Mouse (Mus musculus) neural tube, embryonic 11.5 days (tissue): ENCODE results near the gene Narf. TPM values are rescaled to one million over a fixed set of nuclear protein-coding genes. Genes with fewer than 3 reads are reported as not detected.

Experiments used
- ATAC-seq: fragments of 200-750 bp; cut with Nextera tagmentation; 2 replicates; pipeline ENCODE4 v1.8.0; 2017; ENCODE audit warnings: moderate number of reproducible peaks, mild to moderate bottlenecking, moderate TSS enrichment, moderate library complexity; ENCODE audit not compliant: insufficient read depth, low FRiP score, low TSS enrichment
- DNase-seq: peaks from one replicate; pipeline ENCODE4 v3.0.0-alpha.2; 2015; ENCODE audit warnings: low spot score
- H3K27ac ChIP-seq: fragments of 300-500 bp; sonication (generic); 2 replicates; pipeline ENCODE4 v1.5.1; 2014; ENCODE audit warnings: low read depth, mild to moderate bottlenecking, low read length
- H3K27me3 ChIP-seq: fragments of 300-500 bp; sonication (generic); 2 replicates; pipeline ENCODE4 v1.6.1; 2014; ENCODE audit warnings: mild to moderate bottlenecking, low read length, mixed read lengths; ENCODE audit not compliant: control insufficient read depth, insufficient read depth
- H3K36me3 ChIP-seq: fragments of 300-500 bp; sonication (generic); 2 replicates; pipeline ENCODE4 v1.6.1; 2014; ENCODE audit warnings: mild to moderate bottlenecking, low read length, moderate library complexity, mixed read lengths; ENCODE audit not compliant: control insufficient read depth, insufficient read depth
- H3K4me1 ChIP-seq: fragments of 300-500 bp; sonication (generic); 2 replicates; pipeline ENCODE4 v1.6.1; 2014; ENCODE audit warnings: low read length, mixed read lengths; ENCODE audit not compliant: control insufficient read depth, insufficient read depth
- H3K4me2 ChIP-seq: fragments of 300-500 bp; sonication (generic); 2 replicates; pipeline ENCODE4 v1.6.1; 2014; ENCODE audit warnings: low read depth, mild to moderate bottlenecking, moderate library complexity
- H3K4me3 ChIP-seq: fragments of 300-500 bp; sonication (generic); 2 replicates; pipeline ENCODE4 v1.5.1; 2014; ENCODE audit warnings: low read depth, low read length
- H3K9ac ChIP-seq: fragments of 300-500 bp; sonication (generic); 2 replicates; pipeline ENCODE4 v1.6.1; 2014; ENCODE audit warnings: mild to moderate bottlenecking, low read length
- H3K9me3 ChIP-seq: fragments of 300-500 bp; sonication (generic); 2 replicates; pipeline ENCODE4 v1.6.1; 2016; ENCODE audit warnings: low read length; ENCODE audit not compliant: control insufficient read depth
- WGBS: fragments of 180-500 bp; shearing (Covaris S2); extraction: QIAGEN DNeasy Blood & Tissue Kit; methylation state at CpG from one replicate; pipeline ENCODE4 v1.1.7; 2014; 5-methylcytosine and 5-hydroxymethylcytosine counted together
- polyA plus RNA-seq: library from polyadenylated mRNA; unstranded; fragments of >200 nt; fragmentation: Nextera tagmentation; extraction: Ambion mirVana; gene quantifications from 2 replicates; pipeline ENCODE4 v1.2.1, GENCODE M21; 2014

The Narf gene
- polyA plus RNA-seq, 1 experiment from 2014 or later = 87.0 TPM

DNA sequence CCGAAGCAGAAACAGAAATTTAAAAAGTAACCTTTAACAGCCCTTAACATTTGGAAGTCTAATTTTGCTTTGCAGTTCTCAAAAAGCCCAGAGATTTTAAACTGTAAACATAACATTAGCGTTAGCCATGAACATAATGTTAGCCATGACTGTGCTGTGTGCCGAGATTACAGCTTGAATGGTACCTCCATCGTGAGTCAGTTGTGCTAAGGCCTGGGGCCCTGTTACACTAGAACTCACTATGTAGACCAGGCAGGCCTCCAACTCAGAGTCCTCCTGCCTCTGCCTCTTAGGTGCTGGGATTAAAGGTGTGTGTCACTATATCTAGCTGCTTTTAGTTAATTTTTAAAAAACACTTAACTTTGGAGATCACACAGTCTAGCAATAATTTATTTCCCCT is 5.9 kb upstream of the Narf start:
- 80% methylated on average over 4 of the region's 4 CpGs for WGBS
- Histone ChIP-seq H3K36me3 (no peaks in the 10 kb centered on the region), H3K4me2 (no peak overlapping the region), H3K9me3 (no peaks in the 10 kb centered on the region), H3K27ac (no peak overlapping the region), H3K4me1 (peaks cover 16% of the 10 kb centered on the region), H3K9ac (no peak overlapping the region), H3K27me3 (no peaks in the 10 kb centered on the region), H3K4me3 (no peak overlapping the region)
- DNase-seq (no peak), ATAC-seq (no peak)

DNA sequence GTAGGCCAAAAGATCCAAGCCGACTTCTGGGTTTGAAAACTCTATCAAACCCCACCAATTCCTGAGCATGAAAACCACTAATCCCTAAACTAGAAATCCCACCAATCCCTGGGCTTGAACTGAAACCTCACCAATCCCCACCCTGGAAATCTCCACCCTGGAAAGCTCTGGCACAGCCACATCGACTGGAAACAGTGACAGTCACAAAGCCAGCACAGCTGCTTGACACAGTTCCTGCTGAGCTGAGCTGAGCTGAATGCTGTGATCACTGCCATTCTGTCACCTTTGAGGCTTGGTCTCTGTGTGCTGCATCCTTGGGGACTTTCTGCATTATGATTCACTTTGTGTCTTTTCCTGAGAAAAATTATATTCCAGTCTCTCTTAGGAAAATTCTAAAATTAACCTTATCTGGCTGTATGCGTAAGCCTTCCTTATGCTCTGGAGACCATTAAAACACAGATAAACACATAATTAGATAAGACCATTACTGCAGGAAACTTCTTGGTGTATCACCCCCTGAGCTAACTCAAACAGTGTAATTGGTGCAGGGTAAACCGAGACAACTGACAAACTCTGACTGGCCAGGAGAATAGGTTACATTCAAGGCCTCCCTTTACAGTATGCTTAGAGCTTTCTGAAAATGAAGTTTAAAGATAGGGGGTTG is 5.3 kb upstream of the Narf start:
- Histone ChIP-seq H3K4me2 (no peak overlapping the region), H3K4me1 (peaks cover 18% of the 10 kb centered on the region), H3K4me3 (no peak overlapping the region), H3K9me3 (no peaks in the 10 kb centered on the region), H3K27ac (no peak overlapping the region), H3K36me3 (no peaks in the 10 kb centered on the region), H3K27me3 (no peaks in the 10 kb centered on the region), H3K9ac (no peak overlapping the region)
- DNase-seq = no peak
- WGBS = 63% methylated on average over 4 of the region's 4 CpGs
- no peak for ATAC-seq

DNA sequence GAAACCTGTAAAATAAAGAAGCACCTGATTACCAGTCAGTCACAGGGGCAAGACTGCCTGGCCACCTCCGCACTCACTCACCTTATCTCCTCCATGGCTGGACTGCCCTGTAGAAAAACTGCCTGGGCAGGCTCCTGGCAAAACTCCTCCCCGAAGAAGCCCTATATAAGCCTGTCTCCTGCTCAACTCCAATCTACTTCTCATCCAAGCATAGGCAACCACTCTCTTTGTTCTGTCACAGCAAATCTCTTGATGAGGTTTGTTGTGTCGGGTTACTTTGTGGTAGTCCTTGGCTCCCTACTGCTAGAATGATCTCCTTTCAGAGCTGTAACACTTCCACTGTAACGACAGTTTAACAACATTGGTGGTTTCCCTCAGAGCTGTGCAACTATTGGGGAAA is 4.3 kb upstream of the Narf start:
- no peak for DNase-seq
- H3K27ac ChIP-seq = no peak overlapping the region
- no peaks in the 10 kb centered on the region for H3K36me3 ChIP-seq
- no peak overlapping the region for H3K9ac ChIP-seq
- H3K9me3 ChIP-seq = no peaks in the 10 kb centered on the region
- WGBS = 29% methylated on average over 4 of the region's 4 CpGs
- peaks cover 16% of the 10 kb centered on the region for H3K4me1 ChIP-seq
- H3K4me2 ChIP-seq = no peak overlapping the region
- ATAC-seq = no peak
- no peaks in the 10 kb centered on the region for H3K27me3 ChIP-seq
- no peak overlapping the region for H3K4me3 ChIP-seq

DNA sequence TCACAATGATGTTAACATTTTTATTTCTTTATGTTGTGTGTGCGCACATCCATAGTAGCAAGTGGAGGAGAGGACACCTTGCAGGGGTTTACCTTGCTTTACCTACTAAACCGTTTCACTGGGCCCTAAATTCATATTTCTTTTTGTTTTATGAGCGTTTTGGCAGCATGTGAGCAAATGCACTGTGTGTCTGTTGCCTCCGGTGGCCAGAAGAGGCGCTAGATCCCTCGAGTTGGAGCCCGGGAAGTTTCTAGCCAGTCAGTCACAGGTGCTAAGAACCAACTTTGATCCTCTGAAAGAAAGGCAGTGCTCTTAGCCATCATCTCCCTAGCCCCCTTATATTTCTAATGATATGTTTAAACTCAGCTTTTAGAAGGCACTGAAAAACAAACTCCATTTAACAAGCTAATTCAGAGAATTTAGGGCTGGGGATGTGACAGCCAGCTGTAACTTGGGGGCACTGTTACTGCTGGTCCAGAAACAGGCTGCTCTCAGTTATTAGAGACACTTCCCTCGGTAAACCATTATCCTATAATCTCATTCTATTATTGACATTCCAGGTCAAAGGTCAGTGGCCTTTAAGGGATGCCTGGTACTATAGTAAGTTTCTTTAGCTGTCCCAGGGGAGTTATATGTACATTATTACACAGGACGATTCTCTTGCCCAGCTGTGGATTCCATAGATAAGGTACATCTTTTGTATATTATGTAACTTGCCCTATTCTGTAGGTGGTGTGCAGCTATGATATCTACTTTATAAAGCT is 1.4 kb upstream of the Narf start:
- ATAC-seq (no peak), DNase-seq (peak; percentile 53)
- Histone ChIP-seq H3K27ac (peak overlapping the region; percentile 97), H3K4me2 (peak overlapping the region; percentile 29; the same call in 1 of the 2 replicates), H3K4me1 (peaks cover 16% of the 10 kb centered on the region), H3K27me3 (no peaks in the 10 kb centered on the region), H3K36me3 (peaks cover 2% of the 10 kb centered on the region), H3K9ac (no peak overlapping the region), H3K4me3 (peak overlapping the region; percentile 76; the same call in 1 of the 2 replicates), H3K9me3 (no peaks in the 10 kb centered on the region)
- 26% methylated on average over 9 of the region's 9 CpGs for WGBS

DNA sequence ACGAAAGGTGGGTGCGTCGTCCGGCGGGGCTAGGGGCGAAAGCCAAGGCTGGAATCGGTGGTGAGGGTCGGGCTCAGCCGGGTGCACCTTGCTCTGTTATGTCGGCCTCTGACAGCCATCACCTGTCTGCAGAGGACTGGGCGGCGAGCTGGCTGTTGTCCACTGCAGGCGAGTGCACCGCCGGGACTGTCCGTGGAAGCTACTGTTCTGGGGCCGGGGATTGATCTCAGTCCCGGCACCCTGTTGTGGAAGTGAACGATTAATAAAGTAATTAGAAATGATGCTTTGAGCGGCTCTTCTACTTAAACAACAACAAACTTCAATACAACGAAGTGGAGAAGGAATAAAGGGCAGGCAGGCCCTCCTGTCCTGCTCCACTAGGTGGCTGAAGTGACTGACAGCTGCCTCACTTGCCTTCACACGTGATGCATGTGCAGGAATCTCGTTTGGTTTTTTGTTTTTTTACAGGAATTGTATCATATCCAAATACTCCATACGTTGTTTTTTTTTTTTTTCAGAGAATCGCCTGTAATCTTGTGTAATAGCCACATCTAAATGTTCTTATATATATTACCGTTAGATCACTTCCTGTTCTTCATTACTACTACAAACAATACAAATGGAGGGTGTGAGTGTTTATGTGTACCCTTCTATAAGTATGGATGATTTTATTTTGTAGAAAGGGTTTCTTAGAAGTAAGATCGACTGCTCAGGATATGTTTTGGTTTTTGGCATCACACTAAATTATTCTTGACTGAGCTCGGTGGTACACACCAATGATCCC is 484 bp downstream of the Narf start:
- ATAC-seq (no peak; the same call in 1 of the 2 replicates), DNase-seq (no peak)
- H3K27ac ChIP-seq = peak overlapping the region; percentile 91
- H3K4me3 ChIP-seq = peak overlapping the region; percentile 76
- WGBS = 6% methylated on average over 28 of the region's 28 CpGs
- no peaks in the 10 kb centered on the region for H3K27me3 ChIP-seq
- H3K9ac ChIP-seq = peak overlapping the region; percentile 83
- peaks cover 2% of the 10 kb centered on the region for H3K36me3 ChIP-seq
- peak overlapping the region; percentile 61 for H3K4me2 ChIP-seq
- H3K9me3 ChIP-seq = no peaks in the 10 kb centered on the region
- H3K4me1 ChIP-seq = peaks cover 16% of the 10 kb centered on the region

DNA sequence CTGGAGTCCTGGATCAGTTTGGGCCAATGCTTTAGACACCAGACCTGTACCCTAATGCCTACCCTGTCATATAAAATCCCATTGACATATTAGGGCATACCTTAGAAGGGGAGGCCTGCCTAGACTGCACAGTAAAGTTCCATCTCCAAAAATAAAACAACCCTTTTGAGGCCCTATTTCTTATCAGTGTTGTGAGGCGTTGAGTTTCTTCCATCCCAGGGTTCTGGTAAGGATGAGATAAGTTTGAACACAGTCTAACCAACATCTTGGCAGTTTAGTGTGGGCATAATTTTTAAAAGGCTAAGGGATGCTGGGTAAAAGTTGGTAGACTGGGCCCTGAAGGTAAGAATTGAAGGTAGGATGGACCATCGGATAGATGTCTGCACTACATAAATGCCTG is 2.6 kb downstream of the Narf start:
- H3K9ac ChIP-seq = no peak overlapping the region
- no peak overlapping the region for H3K27ac ChIP-seq
- H3K4me2 ChIP-seq = no peak overlapping the region
- no peak for ATAC-seq
- no peaks in the 10 kb centered on the region for H3K27me3 ChIP-seq
- DNase-seq = no peak
- WGBS = 95% methylated on average over 2 of the region's 2 CpGs
- no peak overlapping the region for H3K4me3 ChIP-seq
- H3K36me3 ChIP-seq = peaks cover 2% of the 10 kb centered on the region
- H3K9me3 ChIP-seq = no peaks in the 10 kb centered on the region
- H3K4me1 ChIP-seq = peaks cover 16% of the 10 kb centered on the region

DNA sequence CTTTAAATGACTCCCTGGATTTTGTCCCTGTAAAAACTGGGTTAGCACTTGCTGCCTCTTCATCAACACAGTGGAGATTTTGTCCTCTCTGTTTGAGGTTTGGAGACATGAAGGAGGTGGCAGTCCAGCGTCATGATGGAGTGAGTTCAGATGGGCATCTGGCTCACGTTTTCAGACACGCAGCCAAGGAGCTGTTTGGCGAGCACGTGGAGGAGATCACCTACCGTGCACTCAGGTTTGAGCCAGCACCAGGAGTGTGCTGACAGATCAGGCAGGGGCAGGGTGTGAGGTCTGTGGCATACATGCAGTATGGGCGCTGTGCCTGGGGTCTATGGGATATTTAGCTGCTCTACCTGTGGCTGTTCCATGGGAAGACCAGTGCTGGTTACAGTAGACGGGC is 13.1 kb downstream of the Narf start:
- Histone ChIP-seq H3K9me3 (no peaks in the 10 kb centered on the region), H3K36me3 (peaks cover 48% of the 10 kb centered on the region), H3K4me2 (no peak overlapping the region), H3K27ac (no peak overlapping the region), H3K9ac (no peak overlapping the region), H3K4me1 (no peaks in the 10 kb centered on the region), H3K27me3 (no peaks in the 10 kb centered on the region), H3K4me3 (no peak overlapping the region)
- DNase-seq (no peak), ATAC-seq (no peak)
- 96% methylated on average over 8 of the region's 8 CpGs for WGBS

DNA sequence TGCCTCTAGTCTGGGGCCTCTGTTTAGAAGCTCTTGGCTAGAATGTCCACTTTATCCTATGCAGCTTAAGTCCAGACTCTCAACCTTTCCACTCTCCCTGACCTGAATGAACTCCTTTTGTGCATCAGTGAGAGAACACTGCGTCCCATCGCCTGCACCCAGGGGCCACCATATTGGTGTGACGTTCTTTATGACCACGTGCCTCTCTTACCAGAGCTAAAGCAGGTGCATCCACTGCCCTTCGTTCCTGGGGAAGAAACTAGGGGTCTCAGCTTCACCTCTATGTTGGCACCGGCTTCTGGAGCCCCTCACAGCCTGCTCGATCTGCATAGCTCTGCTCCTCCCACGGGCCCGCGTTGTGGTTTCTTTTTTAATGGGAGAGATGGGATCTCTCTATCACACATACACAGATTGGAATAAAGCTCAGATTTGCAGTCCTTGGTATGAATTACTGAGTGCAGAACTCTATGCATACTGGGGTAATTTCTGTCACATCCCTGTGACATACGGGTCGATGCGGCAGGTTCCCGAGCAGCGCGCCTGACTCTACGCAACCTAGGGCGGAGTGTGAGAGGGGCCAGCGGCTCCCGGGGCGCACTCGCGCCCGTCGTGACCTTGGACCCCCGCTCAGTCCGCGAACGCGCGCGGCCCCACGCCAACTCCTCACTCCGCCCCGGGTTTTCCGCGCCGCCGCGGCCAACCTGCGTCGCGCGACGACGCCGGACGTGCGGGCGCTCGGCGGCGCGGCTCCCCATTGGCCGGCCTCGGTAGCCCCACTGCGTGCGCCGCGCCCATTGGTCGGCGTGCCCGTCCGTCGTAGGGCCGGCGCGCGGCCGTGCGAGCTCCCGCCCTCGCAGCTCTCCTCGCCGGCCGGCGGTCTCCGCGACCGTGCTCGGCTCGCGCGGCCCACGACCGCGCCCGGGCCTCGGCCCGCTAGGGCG is 22.4 kb downstream of the Narf start, which contains the start of gene Foxk2:
Gene Foxk2, plus strand, starts transcription at position 831 of the 941 bp plus-strand sequence.
- Histone ChIP-seq H3K9ac (peak within 1 kb of the TSS; percentile 97), H3K9me3 (no peaks in the 10 kb centered on the region), H3K4me3 (peak within 1 kb of the TSS; percentile 98), H3K27ac (peak within 1 kb of the TSS; percentile 83), H3K4me2 (peak within 1 kb of the TSS; percentile 87), H3K4me1 (peaks cover 8% of the 10 kb centered on the region; the same call in 1 of the 2 replicates), H3K36me3 (peaks cover 1% of the 10 kb centered on the region; the same call in 1 of the 2 replicates), H3K27me3 (no peaks in the 10 kb centered on the region)
- DNase-seq = peak; percentile 96
- under 1% methylated on average over 75 of the region's 91 CpGs for WGBS
- peak; percentile 97 for ATAC-seq
